Mouse (Mus musculus) spleen, adult 12 weeks (tissue): ENCODE data around the gene Hist1h4n.
A peak's percentile ranks its signal among the peaks of the same experiment; 100 is the strongest.

Experiments used
- DNase-seq: peaks from one replicate; pipeline ENCODE4 v3.0.0; 2022; ENCODE audit warnings: low spot score

Hist1h4n gene

GRCm38 (mm10) chr13:21795584-21795983 lies 36.4 kb downstream of the Hist1h4n start:
- no peak for DNase-seq

- no peak for DNase-seq
Measured at GRCm38 (mm10) chr13:21790601-21791283, 41.3 kb downstream of the Hist1h4n start.

- no peak for DNase-seq
Measured at GRCm38 (mm10) chr13:21789925-21790324, 42.1 kb downstream of the Hist1h4n start.

- no peak for DNase-seq
Measured at GRCm38 (mm10) chr13:21787760-21788593, 44.0 kb downstream of the Hist1h4n start.

GRCm38 (mm10) chr13:21786899-21787629 lies 44.9 kb downstream of the Hist1h4n start, which contains the start of the genes Hist1h2an and Hist1h2bp:
Gene Hist1h2an (minus strand): TSS chr13:21787218.
Gene Hist1h2bp (plus strand): TSS chr13:21787461.
- peak; percentile 88 for DNase-seq

GRCm38 (mm10) chr13:21786189-21786898 lies 45.7 kb downstream of the Hist1h4n start:
- DNase-seq = no peak

- no peak for DNase-seq
Measured at GRCm38 (mm10) chr13:21784311-21784710, 47.7 kb downstream of the Hist1h4n start.

- DNase-seq = peak; percentile 65
Measured at GRCm38 (mm10) chr13:21783734-21784161, 48.2 kb downstream of the Hist1h4n start.

GRCm38 (mm10) chr13:21783255-21783617 lies 48.8 kb downstream of the Hist1h4n start, which contains the start of gene Hist1h3i:
Gene Hist1h3i (minus strand): TSS chr13:21783370.
- DNase-seq = peak; percentile 68

- peak; percentile 72 for DNase-seq
Measured at GRCm38 (mm10) chr13:21782361-21783254, 49.4 kb downstream of the Hist1h4n start.
